Mouse (Mus musculus) cerebellum, postnatal 10 days (tissue): Measurements from ENCODE around the gene Gm14399.
"Not testable (repeated sequence)": the region's sequence is repeated elsewhere in the genome, so short reads cannot be mapped to it uniquely, and the experiment has no call there.

Experiments used
- DNase-seq, 2 experiments: peaks; one replicate each; pipeline ENCODE4 v3.0.0; 2021; ENCODE audit warnings: mixed read lengths in 2 of 2

Gm14399 gene

GRCm38 (mm10) chr2:175141993-175142295 is at the start of gene Gm14399:
TSS of gene Gm14399 (minus strand) at chr2:175142012.
- DNase-seq: not testable (repeated sequence)

GRCm38 (mm10) chr2:175179008-175179407 is 37.2 kb upstream of the Gm14399 start:
- not testable (repeated sequence) for DNase-seq

GRCm38 (mm10) chr2:175176312-175176711 is 34.5 kb upstream of the Gm14399 start:
- DNase-seq: no peak

- DNase-seq: not testable (repeated sequence)
Measured at GRCm38 (mm10) chr2:175175401-175176180, 33.8 kb upstream of the Gm14399 start, which contains the start of gene Gm14443. TSS of gene Gm14443 (minus strand) at chr2:175175871.

DNA sequence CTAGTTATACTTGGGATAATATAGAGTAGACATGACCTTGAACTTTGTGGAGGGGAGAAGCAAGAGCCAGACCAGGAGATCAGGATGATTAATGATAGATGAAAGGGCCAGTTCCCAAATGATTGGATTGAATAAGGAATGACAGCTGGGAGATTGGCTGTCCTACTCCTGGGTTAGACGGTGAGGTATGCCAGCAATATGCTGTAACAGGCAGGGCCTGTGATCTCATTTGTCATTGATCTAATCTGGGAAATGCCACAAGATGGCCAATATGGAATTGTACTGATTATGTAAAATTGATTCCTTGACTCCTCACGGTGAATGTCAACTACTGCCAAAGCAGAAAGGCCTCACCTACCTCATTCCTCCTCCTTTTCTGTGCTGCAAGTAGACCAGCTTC is 32.2 kb upstream of the Gm14399 start:
- not testable (repeated sequence) for DNase-seq

GRCm38 (mm10) chr2:175172906-175173595 is 31.2 kb upstream of the Gm14399 start:
- DNase-seq: not testable (repeated sequence)

DNA sequence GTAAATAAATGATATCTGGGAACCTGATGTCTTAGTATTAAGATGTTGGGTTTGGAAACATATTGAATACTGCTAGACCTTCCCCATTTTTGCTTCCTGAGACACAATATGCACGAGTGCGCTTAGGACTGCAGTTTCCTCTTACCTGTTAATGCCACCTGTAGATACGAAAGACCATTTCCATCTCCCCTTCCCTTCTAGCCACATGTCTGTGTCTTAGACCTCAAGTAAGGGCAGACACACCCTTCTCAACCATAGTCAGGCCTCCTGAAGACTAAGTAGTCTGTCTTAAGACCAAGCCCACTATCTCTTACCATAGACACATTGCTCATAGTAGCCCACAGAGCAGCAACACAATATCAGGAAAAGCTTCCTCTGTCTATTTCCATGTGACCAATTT is 30.3 kb upstream of the Gm14399 start:
- no peak for DNase-seq

DNA sequence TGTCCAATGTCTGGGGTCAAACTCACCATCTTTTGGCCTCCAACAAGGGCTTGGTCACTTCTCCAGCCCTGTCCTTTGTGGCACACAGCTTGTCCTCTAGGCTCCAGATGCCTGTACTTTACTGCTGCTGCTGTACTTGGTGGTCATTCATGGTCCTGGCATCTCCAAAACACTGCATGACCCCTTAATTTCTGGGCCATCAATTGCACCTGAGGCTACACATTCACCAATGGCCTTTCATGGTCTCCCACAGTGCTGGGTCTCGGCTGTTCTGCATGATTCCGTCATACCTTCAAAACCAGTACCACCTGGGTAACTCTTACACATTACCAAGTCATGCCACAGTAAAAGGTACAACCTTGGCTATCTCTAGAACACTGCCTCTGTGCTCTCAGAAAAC is 25.1 kb upstream of the Gm14399 start:
- DNase-seq: not testable (repeated sequence)

- not testable (repeated sequence) for DNase-seq
Measured at GRCm38 (mm10) chr2:175165110-175165509, 23.3 kb upstream of the Gm14399 start.

- DNase-seq: not testable (repeated sequence)
Measured at GRCm38 (mm10) chr2:175161438-175161837, 19.6 kb upstream of the Gm14399 start.

DNA sequence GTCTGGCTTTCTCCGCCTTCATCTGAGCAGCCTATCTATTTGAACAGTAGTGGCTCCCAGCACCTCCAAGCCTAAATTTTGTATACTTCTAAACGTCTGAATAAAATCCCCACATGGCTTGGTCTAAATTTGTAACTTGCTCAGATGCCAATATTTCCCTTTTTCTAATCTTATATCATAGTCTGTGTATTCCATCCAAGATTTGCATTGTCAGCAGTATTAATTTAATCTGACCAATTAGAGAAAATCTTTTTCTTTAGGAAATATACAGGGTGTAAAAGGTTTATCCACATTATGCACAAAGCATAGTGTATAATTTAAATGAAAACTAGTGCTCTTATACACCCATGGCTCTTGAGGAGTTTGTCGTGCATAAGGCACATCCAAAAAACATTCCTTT is 16.8 kb upstream of the Gm14399 start:
- no peak for DNase-seq

- no peak for DNase-seq
Measured at GRCm38 (mm10) chr2:175156696-175157095, 14.9 kb upstream of the Gm14399 start.

DNA sequence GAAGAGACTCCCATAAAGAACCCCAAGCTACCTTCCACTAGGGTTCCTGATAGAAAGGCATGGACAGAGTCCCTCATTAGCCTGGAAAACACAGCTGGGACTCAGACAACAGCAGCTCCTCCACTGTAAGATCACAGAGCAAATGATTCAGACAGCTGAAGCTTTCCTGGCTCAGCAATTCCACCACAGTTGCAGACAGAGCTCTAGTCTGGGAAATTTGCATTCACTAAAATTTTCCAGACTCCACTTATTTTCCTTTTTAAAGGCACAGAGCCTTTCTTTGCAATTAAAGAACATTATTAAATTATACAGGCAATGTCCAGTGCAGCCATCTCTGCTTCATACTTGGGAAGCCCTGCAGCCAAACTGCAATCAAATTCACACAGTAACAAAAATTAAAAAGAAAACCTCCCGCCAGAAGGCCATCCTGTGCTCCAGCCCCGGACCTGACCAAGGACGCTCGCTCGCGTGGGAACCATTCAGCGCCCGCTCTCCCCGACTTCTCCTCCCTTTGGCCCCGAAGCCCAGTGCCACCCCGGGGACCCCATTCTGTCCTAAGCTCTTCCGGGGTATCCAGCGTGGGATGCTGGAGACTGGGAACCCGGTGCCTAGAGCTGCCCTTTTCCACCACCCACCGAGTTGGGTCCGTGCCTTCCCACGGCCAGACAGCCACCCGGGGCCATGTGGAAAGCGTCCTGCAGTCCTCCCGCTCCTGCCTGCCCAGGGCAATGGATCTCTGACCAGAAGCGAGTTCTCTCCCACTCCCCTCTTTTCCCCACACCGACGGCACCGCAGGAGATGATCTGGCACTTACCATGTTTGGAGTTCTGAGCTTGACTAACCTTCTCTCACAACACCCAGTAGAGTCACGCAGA is 457 bp downstream of the Gm14399 start:
- DNase-seq: peak; percentile 34 to 40

- DNase-seq: not testable (repeated sequence)
Measured at GRCm38 (mm10) chr2:175140624-175141023, 1.2 kb downstream of the Gm14399 start.
